Mouse (Mus musculus) midbrain, postnatal 0 days (tissue): ENCODE measurements at regions not wholly inside any gene's neighbourhood (a gene's known extent, or its start where the extent isn't known, plus 50 kb on each side); places are given as distances from the start of the nearest gene placed in this dataset.
"Not testable (repeated sequence)": the region's sequence is repeated elsewhere in the genome, so short reads cannot be mapped to it uniquely, and the experiment has no call there.

Experiments
- ATAC-seq: fragments of 200-750 bp; cut with Nextera tagmentation; 2 replicates; pipeline ENCODE4 v1.8.0; 2017; ENCODE audit warnings: moderate number of reproducible peaks, mild to moderate bottlenecking, moderate TSS enrichment, moderate library complexity; ENCODE audit not compliant: low FRiP score
- DNase-seq: peaks from one replicate; pipeline ENCODE4 v3.0.0-alpha.2; 2015; ENCODE audit warnings: low spot score
- H3K27ac ChIP-seq: fragments of 300-500 bp; sonication (generic); 2 replicates; pipeline ENCODE4 v1.5.1; 2014; ENCODE audit warnings: low read depth, mild to moderate bottlenecking, low read length, mixed read lengths
- H3K27me3 ChIP-seq: fragments of 300-500 bp; sonication (generic); 2 replicates; pipeline ENCODE4 v1.6.1; 2014; ENCODE audit warnings: low read length, control low read depth, mixed read lengths; ENCODE audit not compliant: insufficient read depth
- H3K36me3 ChIP-seq: fragments of 300-500 bp; sonication (generic); 2 replicates; pipeline ENCODE4 v1.6.1; 2014; ENCODE audit warnings: low read length, control low read depth, mixed read lengths; ENCODE audit not compliant: insufficient read depth
- H3K4me1 ChIP-seq: fragments of 300-500 bp; sonication (generic); 2 replicates; pipeline ENCODE4 v1.6.1; 2014; ENCODE audit warnings: mild to moderate bottlenecking, control low read depth, antibody characterized with exemption, low read length, mixed read lengths; ENCODE audit not compliant: insufficient read depth
- H3K4me2 ChIP-seq: fragments of 300-500 bp; sonication (generic); 2 replicates; pipeline ENCODE4 v1.6.1; 2014; ENCODE audit warnings: low read depth, mild to moderate bottlenecking, low read length, mixed read lengths; ENCODE audit not compliant: poor library complexity, severe bottlenecking
- H3K4me3 ChIP-seq: fragments of 300-500 bp; sonication (generic); 2 replicates; pipeline ENCODE4 v1.5.1; 2014; ENCODE audit warnings: low read depth, mild to moderate bottlenecking, low read length, moderate library complexity
- H3K9ac ChIP-seq: fragments of 300-500 bp; sonication (generic); replicated peaks from 2 replicates; pipeline ENCODE4 v1.6.1; 2014; ENCODE audit warnings: mild to moderate bottlenecking, low read length, moderate library complexity, mixed read lengths; ENCODE audit not compliant: poor library complexity, severe bottlenecking
- H3K9me3 ChIP-seq: fragments of 300-500 bp; sonication (generic); 2 replicates; pipeline ENCODE4 v1.6.1; 2016; ENCODE audit warnings: low read length, control low read depth
- CTCF ChIP-seq: IDR thresholded peaks from 2 replicates; pipeline ENCODE4 v1.5.1; 2016; ENCODE audit warnings: antibody characterized with exemption, mild to moderate bottlenecking
- WGBS: fragments of 180-500 bp; shearing (Covaris S2); extraction: QIAGEN DNeasy Blood & Tissue Kit; methylation state at CpG from one replicate; pipeline ENCODE4 v1.1.7; 2014; 5-methylcytosine and 5-hydroxymethylcytosine counted together

DNA sequence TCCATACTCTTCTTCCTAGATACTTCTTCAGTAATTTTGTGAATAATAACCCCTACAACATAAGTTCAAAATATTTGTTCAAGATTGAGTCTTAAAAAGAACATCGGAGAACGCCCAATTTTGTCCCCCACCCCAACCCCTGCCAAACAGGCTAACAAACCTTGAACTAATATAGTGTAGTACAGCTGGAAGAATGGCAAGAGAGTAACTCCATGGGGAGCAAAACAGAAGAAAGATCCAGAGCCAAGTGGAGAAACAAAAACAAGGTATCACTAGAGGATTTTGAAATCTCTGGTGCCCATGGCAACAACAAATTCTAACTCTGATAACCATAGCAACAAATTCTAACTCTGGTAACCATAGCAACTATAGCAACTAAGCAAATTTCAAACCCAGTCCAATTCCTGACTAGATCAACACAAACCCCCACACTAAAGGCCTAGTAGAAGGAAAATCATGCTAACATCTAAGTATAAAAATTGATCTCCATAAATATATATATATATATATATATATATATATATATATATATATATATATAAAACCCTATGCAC lies 74.2 kb upstream of the Magee2 start:
- Histone ChIP-seq H3K4me2 (no peak overlapping the region), H3K4me3 (no peak overlapping the region), H3K4me1 (no peaks in the 10 kb centered on the region), H3K9me3 (peaks cover 7% of the 10 kb centered on the region; the same call in 1 of the 2 replicates), H3K27me3 (no peaks in the 10 kb centered on the region), H3K9ac (no peak overlapping the region), H3K27ac (no peak overlapping the region), H3K36me3 (no peaks in the 10 kb centered on the region)
- TF ChIP-seq CTCF = no peak
- peak; percentile 68 for ATAC-seq
- WGBS = 76% methylated on average over 2 of the region's 2 CpGs
- DNase-seq = peak; percentile 27

DNA sequence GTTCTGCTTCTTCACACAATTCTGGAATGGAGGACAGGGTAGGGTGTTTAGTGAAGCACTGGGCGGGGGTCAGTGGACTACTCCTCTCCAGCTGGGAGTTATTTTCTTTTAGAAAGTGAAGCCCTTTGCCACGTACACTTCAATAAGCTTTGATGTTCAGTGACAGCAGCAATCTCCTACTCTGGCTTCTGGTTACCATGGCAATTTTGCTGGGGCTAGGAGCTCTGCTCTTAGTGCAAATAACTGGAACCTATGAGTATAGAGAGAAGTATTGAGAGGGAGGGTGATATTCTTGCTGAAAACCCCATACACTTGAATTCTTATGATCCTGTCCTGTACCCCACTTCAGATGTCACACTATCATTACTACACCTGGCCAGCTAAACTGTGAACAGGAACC lies 94.5 kb upstream of the Magee2 start:
- WGBS = 22% methylated on average over 2 of the region's 2 CpGs
- ATAC-seq (peak; percentile 38; the same call in 1 of the 2 replicates), DNase-seq (peak; percentile 4)
- H3K4me3 ChIP-seq = no peak overlapping the region
- no peak overlapping the region for H3K27ac ChIP-seq
- no peaks in the 10 kb centered on the region for H3K4me1 ChIP-seq
- H3K9me3 ChIP-seq = no peaks in the 10 kb centered on the region
- TF ChIP-seq CTCF = no peak
- H3K4me2 ChIP-seq = no peak overlapping the region
- no peaks in the 10 kb centered on the region for H3K36me3 ChIP-seq
- no peak overlapping the region for H3K9ac ChIP-seq
- H3K27me3 ChIP-seq = no peaks in the 10 kb centered on the region; the same call in 1 of the 2 replicates

DNA sequence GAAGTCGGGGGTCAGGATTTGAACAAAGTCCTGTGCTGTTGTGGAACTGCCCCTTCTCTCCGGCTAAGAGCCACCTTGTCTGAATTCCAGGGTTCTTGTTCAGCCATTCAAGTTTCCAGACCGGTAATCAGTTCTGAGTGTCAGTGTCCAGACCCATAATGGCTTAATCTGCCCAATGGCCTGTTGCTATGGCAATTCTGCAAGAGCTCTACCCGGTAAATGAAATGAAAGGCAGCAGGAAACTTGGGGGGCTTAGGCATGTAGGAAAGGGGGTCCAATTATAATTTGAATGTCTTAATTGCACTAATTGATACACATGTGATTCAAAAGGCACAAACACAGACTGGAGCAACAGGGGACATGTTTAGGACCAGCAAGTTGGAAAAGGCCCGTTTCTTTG lies 95.7 kb upstream of the Magee2 start:
- WGBS = 41% methylated on average over 4 of the region's 5 CpGs

DNA sequence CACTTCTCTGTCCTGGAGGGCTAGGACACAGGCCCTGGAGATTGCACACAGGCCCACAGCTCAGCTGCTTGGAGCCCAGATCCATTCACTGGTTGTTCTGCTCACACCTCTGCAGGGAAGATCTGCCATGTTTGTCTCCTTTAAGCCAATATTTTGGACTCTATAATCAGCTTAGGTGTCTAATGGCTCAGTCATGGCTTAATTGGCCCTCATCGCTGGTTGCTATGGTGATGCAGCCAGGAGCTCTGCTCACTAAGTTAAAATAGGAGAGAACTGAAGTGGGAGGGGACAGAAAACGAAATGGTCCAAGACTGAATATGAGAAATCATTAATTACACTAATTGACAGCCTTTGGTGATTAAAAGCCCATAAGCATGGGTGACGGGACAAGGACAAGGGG lies 96.3 kb upstream of the Magee2 start:
- not testable (repeated sequence) for H3K4me1 ChIP-seq, DNase-seq, H3K4me3 ChIP-seq, H3K36me3 ChIP-seq, H3K9me3 ChIP-seq, H3K27ac ChIP-seq, H3K9ac ChIP-seq, H3K27me3 ChIP-seq, H3K4me2 ChIP-seq
- 85% methylated on average over 1 of the region's 3 CpGs for WGBS
- ATAC-seq = peak; percentile 44; the same call in 1 of the 2 replicates

More for the DNA sequence above, 95.7 kb upstream of the Magee2 start:
- not testable (repeated sequence) for DNase-seq, H3K27ac ChIP-seq, H3K27me3 ChIP-seq, H3K9me3 ChIP-seq, H3K4me2 ChIP-seq, H3K36me3 ChIP-seq, H3K4me3 ChIP-seq, H3K4me1 ChIP-seq, H3K9ac ChIP-seq
- peak; percentile 44; the same call in 1 of the 2 replicates for ATAC-seq

DNA sequence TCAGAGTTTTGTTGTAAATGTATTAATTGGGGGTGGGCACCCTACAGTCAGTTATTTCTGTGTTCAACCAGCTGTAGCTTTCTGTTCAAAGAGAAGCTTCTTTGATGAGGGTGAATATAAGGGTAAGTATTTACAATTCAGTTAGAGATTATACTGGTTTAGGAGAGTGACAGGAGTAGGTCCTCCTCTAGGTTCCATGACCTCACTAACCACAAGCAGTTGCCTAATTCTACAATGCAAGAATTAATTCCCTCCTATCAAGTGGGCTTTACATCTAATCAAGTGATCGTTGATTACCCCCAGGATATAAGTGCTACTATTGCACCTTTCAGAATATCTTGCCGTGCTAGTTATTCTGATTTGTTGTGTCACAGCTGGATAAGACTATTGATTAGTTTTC lies 101.1 kb upstream of the Pbdc1 start:
- no peaks in the 10 kb centered on the region for H3K9me3 ChIP-seq
- DNase-seq (no peak), ATAC-seq (no peak)
- peaks cover 10% of the 10 kb centered on the region; the same call in 1 of the 2 replicates for H3K27me3 ChIP-seq
- H3K4me1 ChIP-seq = no peaks in the 10 kb centered on the region
- no peak overlapping the region for H3K9ac ChIP-seq
- H3K4me3 ChIP-seq = no peak overlapping the region
- no peak for TF ChIP-seq CTCF
- no peak overlapping the region for H3K27ac ChIP-seq
- no peaks in the 10 kb centered on the region for H3K36me3 ChIP-seq
- H3K4me2 ChIP-seq = no peak overlapping the region
- 72% methylated on average over 2 of the region's 2 CpGs for WGBS

DNA sequence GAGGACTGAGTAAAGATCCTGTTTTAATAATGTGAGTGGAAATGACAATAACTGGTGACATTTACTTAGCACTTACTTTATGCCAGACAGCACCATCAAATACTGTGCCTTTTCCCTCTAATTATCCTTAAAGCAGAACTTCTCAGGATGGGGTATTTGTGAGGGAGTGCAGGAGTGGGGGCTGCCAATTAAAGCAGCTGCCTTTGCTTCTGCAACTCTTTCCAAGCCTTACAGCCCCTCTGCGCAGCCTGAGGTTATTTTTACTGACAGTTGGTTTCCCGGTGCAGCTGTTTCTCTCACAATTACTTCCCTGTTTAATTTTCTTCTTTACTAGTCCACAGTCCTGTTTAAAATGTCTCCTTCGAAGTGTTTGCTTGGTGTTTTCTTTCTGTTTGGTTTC lies 76.3 kb upstream of the Pbdc1 start:
- no peaks in the 10 kb centered on the region for H3K4me1 ChIP-seq
- TF ChIP-seq CTCF = no peak
- no peak overlapping the region for H3K27ac ChIP-seq
- H3K9me3 ChIP-seq = no peaks in the 10 kb centered on the region
- ATAC-seq = no peak
- H3K4me2 ChIP-seq = no peak overlapping the region
- DNase-seq = peak; percentile 2
- H3K27me3 ChIP-seq = peaks cover 11% of the 10 kb centered on the region; the same call in 1 of the 2 replicates
- 59% methylated on average over 3 of the region's 3 CpGs for WGBS
- H3K36me3 ChIP-seq = no peaks in the 10 kb centered on the region
- H3K9ac ChIP-seq = no peak overlapping the region
- no peak overlapping the region for H3K4me3 ChIP-seq
